Mouse (Mus musculus): ENCODE measurements at regions not wholly inside any gene's neighbourhood (a gene's known extent, or its start where the extent isn't known, plus 50 kb on each side); places are given as distances from the start of the nearest gene placed in this dataset.

- TF ChIP-seq GATA4 (IDR thresholded peaks at IDR 0.05; ENCODE audit: insufficient replicate concordance, low read length): no peak
These were observed 249.3 kb downstream of the Pdcd6ip start for GRCm38 (mm10) chr9:113458741-113459154.

DNA sequence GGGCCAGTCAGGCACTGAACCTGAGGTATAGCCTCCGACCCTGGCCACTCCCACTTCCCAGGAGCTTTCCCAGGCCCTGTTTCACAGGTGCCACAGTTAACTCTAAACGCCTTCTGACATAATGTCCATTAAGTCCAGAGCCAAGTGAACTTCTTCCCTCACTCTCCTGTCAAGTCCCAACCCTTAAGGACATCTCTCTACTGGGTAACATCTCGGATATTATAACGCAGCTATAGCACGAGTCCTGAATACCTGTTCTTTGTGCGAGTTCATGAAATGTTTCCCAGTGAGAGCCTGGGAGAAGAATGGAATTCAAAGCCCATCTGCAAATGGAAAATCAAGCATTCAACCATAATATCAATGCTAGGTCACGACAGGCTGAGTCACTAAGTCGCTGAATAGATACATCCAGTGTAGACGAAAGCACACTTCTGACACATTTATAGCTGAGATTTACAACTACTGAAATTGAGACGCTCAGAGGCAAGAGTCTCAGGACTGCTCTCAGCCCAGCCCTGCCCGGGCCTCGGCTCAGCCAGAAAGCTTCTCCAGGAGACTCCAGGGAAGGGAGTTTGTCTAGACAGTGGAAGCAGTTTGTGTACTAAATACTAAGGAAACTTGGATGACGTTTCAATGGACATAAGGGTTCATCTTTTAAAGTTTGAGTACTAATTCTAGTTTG is 250.7 kb downstream of the Pdcd6ip start:
- no peak for TF ChIP-seq GATA4 (IDR thresholded peaks at IDR 0.05; ENCODE audit: insufficient replicate concordance, low read length)

DNA sequence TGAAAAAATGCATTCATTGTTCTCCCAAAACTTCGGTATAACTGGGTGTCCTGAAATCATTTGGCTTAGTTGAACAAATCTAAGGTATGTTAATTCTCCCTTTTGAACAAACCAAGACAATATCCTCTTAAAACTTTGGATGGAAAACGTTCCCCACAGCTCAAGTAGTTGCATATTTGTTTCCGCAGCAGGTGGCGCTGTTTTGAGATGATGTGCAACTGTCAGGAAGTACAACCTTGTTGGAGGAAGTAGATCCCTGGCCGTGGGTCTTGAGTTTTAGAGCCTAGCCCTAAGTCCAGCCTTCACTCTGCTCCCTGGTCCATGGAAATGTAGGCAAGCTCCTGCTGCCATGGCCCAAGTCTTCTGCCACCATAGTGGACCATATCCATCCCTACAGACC is 252.5 kb downstream of the Pdcd6ip start:
- no peak for TF ChIP-seq GATA4 (IDR thresholded peaks at IDR 0.05; ENCODE audit: insufficient replicate concordance, low read length)

DNA sequence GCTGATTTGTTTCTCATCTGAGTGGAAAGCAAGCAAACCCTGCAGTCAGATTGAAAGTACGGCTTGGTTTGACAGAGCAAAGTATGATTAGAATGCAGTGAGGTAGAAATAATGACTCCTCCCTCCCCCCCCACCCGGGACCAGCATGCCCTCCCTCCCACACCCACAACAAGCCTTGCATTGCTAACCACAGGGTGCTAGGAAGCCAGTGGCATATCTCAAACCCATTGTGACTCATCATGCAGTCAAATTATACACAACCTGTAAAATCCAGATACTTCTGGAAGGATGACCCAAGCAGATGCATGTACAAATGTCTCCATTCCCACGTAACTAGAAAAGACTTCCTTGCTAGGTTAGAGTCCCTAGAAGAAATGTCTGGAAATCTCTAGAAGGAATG is 254.8 kb downstream of the Pdcd6ip start:
- TF ChIP-seq GATA4 (IDR thresholded peaks at IDR 0.05; ENCODE audit: insufficient replicate concordance, low read length): no peak

DNA sequence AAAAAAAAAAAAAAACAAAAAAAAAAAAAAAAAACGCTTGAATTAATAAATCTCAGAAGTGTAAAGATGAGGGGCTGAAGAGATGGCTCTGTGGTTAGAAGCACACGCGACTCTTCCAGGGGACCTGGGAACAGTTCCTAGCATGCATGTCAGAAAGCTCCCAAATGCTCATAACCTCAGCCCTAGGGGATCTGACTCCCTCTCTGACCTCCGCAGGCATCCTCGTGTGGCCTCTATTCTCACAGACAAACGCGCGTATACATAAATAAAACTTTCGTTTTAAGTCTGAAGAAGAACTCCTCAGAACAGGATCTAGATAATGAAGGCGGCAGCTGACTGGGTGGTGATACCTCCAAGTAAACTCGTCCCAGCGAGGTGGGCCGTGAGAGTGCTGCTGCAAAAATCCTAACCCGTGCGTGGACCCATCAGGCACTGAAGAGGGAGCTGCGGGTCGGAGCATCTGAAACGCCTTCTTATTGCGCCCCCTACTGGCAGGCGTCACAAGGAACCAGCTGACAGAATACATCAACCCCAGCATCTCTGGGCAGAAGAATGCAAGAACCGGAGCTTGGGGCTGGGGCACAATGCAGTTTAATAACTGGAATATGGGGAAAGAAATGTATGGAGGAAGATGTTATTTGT is 266.2 kb downstream of the Pdcd6ip start:
- no peak for TF ChIP-seq GATA4 (IDR thresholded peaks at IDR 0.05; ENCODE audit: insufficient replicate concordance, low read length)

DNA sequence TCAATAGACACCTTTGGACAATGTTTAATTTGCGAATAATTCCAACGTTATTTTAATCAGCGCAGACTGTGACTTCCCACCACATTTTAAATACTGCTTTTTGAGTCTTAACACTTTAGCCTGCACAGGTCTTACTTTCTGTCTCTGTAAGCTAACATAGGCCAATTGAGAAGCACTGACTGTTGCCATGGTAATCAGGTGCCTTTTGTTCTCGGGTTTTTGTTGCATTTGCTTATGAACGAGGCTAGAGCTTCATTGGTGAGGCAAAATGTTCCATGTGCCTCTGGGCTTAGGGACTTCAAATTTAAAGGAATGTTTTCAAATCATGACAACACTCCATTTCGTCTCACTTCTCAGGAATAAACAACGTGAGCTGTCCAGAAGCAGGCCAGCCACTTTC is 269.7 kb downstream of the Pdcd6ip start:
- no peak for TF ChIP-seq GATA4 (IDR thresholded peaks at IDR 0.05; ENCODE audit: insufficient replicate concordance, low read length)

- no peak for TF ChIP-seq GATA4 (IDR thresholded peaks at IDR 0.05; ENCODE audit: insufficient replicate concordance, low read length)
These were observed 272.1 kb downstream of the Pdcd6ip start for GRCm38 (mm10) chr9:113435921-113436320.

GRCm38 (mm10) chr9:113433424-113433823 is 274.6 kb downstream of the Pdcd6ip start:
- TF ChIP-seq GATA4 (IDR thresholded peaks at IDR 0.05; ENCODE audit: insufficient replicate concordance, low read length): no peak

DNA sequence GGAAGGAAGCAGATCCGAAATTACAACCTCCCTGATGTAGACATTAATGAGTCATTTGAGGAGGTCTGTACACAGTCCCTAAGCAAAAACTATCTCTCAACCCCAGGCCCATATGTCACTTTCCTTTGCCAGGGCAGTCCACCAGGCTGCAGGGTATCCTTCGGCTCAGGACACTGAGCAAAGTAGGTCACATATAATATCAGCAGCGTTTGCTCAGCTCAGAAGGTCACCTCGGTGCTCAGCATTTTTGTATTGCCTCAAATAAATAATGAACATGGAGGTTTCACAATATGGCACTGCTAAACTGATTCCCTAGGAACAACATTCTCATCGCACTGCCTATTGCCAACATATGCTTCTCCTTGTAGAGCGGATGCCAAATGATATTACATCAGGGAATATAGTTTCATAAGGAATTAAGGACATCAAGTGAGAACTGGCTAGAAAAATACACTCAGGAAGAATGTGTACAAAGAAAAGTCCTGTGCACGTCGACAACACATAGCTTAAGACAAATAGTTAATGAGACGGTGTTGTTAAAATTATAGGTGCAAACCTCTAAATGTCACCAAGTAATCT is 275.4 kb downstream of the Pdcd6ip start:
- TF ChIP-seq GATA4 (IDR thresholded peaks at IDR 0.05; ENCODE audit: insufficient replicate concordance, low read length): no peak

DNA sequence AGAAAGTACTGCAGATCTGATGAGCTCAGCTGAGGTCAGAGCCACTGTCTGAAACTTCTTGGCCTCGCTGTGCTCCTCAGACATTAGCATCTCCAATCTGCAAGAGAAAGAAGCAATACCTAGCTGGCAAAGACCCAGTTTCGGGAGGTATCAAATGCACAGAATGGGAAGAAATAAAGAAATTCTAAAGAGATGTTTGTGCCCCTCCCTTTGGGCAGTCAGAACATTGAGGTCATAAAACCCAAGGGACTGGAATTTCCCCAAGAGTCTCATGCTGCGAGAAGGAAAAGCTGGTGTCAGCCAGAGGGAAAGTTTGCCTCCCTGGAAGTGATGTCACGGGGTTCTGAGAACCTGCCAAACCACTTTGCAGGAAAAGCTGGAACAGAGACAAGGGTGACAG is 277.6 kb downstream of the Pdcd6ip start:
- no peak for TF ChIP-seq GATA4 (IDR thresholded peaks at IDR 0.05; ENCODE audit: insufficient replicate concordance, low read length)

- TF ChIP-seq GATA4 (IDR thresholded peaks at IDR 0.05; ENCODE audit: insufficient replicate concordance, low read length): no peak
These were observed 280.8 kb downstream of the Pdcd6ip start for GRCm38 (mm10) chr9:113427281-113427680.

DNA sequence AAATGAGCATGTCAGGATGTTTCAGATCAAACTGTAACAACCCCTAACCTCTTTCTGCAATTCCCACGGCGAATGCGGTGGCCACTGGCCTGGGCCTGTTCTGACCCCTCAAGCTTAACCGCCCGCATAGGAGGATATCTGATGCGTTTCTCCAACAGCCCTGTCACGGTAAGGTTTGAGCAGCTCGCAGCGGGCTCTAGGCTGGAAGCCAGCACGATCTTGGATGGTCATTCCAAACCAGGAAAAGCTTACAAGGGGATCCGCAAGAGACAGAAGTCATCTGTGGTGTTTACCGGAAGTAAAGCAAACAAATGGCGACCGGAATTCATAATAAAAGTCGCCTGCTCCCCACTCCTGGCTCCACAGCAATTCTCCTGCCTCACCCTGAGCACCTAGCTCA is 281.7 kb downstream of the Pdcd6ip start:
- TF ChIP-seq GATA4 (IDR thresholded peaks at IDR 0.05; ENCODE audit: insufficient replicate concordance, low read length): no peak

GRCm38 (mm10) chr9:113421645-113422044 is 286.4 kb downstream of the Pdcd6ip start:
- TF ChIP-seq GATA4 (IDR thresholded peaks at IDR 0.05; ENCODE audit: insufficient replicate concordance, low read length): no peak

DNA sequence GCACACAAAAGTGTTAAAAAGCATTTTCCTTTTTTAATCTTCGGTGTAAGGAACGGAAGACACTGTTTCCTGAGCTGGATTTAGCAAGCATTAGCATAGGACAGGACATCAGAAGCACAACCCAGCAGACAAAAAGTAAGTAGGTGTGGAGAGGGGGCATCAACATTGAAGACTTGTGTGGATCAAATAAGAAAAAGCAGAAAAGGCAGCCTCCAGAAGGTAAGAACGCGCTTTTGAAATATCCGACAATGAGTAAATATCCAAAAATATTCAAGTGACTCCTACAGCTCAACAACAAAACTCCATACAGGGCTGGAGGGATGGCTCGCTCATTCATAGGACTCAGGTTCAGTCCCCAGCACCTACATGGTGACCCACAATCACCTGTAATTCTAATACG is 286.9 kb downstream of the Pdcd6ip start:
- TF ChIP-seq GATA4 (IDR thresholded peaks at IDR 0.05; ENCODE audit: insufficient replicate concordance, low read length): no peak

GRCm38 (mm10) chr9:113419801-113420200 is 288.3 kb downstream of the Pdcd6ip start:
- TF ChIP-seq GATA4 (IDR thresholded peaks at IDR 0.05; ENCODE audit: insufficient replicate concordance, low read length): no peak

GRCm38 (mm10) chr9:113417106-113417505 is 291.0 kb downstream of the Pdcd6ip start:
- no peak for TF ChIP-seq GATA4 (IDR thresholded peaks at IDR 0.05; ENCODE audit: insufficient replicate concordance, low read length)

Measured in liver, adult (tissue).